Mouse (Mus musculus) retina, embryonic 14.5 days (tissue): ENCODE data around the gene Mllt6.
"Not testable (repeated sequence)": the region's sequence is repeated elsewhere in the genome, so short reads cannot be mapped to it uniquely, and the experiment has no call there.

ENCODE experiments used
- DNase-seq: peaks from one replicate; pipeline ENCODE4 v3.0.0-alpha.2; 2015; ENCODE audit warnings: low spot score

The Mllt6 gene

DNA sequence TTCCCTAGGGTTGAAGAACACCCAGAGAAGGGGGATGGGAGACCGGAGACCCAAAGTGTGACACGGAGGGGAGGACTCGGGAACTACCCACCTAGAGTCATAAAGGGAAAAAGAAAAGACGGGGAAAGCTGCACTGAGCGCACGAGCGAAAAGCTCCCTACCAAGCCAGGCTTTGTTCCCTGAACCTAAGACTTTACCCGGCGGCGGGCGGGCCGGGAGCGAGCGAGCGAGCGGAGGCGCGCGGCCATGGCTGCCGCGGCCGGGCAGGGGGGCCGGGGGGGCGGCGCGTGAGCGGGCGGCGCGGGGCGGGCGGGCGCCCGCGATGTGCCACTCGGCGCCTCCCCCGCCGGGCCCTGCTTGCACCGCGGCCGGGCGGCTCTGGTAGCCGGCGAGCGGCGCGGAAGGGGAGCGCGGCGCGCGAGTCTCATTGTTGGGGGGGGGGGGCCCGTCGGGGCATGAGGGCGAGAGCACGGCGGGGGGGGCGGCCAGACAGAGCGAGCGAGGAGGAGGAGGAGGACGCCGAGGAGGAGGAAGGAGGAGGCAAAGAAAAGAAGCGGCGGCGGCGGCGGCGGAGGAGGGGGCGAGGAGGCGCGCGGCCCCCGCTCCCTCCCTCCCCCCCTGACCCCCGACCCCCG lies at the start of gene Mllt6:
TSS of gene Mllt6 (plus strand) at position 522 of the 635 bp plus-strand sequence.
- DNase-seq = peak; percentile 85

DNA sequence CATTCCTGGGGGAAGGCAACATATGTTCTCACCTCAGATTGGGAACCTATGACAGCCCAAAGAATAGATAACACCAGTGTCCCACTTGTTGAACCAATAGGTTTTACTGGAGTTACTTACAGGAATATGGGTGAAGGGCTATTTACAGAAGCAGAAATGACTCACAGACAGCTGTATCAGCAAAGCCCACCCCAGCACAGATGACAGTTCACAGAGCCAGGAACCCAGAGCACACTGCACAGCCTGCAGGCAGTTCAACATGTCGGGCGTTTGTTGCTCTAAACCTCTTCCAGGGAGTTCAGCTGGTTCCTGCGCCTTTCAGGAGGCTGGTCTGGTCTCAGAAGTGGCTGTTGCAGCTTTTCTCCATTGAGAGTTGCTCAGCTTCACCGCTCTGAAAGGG lies 47.9 kb upstream of the Mllt6 start:
- DNase-seq = no peak

DNA sequence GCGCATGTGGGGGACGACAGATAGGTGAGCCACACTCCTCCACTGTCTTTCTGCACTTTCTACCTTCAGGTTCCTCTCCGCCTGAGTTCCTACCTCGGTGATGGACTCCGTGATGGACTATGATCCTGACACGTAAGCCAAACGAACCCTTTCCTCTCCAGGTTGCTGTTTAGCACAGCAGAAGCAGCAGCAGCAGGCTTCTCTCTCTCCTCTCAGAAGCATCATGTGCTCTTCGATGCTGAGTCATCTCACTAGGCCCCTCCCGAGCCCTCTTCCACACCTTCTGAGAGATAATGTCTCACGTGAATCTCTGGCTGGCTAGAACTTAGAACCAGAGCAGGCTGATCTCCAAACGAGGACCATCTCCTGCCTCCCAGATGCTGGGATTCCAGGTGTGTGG lies 44.8 kb upstream of the Mllt6 start:
- no peak for DNase-seq

DNA sequence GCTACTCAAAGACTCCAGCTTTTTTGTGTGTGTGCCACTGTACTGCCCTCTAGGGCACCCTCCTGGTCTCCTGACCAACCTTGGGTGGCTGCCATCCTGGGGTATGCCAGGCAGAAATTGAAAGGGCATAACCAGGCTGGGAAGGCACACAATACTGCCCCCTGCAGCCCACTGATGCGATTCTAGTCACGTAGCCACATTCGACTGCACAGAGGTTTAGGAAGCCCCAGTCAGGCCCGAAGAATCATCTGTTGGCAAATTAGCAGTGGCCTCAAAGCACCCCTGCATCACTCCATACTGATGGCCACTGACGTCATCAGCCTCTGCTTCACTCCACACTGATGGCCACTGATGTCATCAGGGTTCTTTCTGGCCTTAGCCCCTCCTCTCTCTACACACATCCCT lies 43.8 kb upstream of the Mllt6 start:
- peak; percentile 65 for DNase-seq

DNA sequence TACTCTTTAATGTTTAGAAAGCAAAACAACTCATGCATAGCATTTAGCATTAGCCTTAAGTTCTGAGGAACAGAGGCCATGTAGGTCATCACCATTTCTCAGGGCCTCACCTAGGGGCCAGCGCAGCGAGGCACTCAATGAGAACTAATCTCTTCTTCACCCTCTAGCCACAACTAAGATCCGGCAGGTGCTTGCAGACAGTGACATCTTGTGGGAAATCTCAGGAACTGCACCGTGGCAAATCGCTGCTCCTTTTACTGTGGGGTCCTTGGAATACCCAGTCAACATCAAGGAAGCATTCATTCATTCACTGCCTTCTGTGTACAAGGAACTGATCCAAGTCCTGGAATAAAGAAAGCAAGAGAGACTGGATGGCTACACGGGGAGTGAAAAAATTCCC lies 40.8 kb upstream of the Mllt6 start:
- DNase-seq = peak; percentile 92

DNA sequence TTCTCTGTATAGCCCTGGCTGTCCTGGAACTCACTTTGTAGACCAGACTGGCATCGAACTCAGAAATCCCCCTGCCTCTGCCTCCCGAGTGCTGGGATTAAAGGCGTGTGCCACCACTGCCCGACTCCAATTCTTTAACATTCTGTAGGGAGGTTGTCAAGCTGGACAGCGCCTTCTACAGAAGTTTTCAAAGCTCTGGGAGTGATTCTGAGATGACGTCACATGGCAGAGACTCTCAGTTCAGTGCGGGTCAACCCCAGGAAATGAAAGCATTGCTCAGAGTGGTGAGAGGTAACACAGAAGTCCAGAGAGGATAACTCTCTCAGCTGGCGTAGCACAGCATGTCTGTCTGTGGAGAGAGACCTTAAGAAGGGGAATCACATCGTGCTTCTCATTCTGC lies 40.0 kb upstream of the Mllt6 start:
- no peak for DNase-seq

DNA sequence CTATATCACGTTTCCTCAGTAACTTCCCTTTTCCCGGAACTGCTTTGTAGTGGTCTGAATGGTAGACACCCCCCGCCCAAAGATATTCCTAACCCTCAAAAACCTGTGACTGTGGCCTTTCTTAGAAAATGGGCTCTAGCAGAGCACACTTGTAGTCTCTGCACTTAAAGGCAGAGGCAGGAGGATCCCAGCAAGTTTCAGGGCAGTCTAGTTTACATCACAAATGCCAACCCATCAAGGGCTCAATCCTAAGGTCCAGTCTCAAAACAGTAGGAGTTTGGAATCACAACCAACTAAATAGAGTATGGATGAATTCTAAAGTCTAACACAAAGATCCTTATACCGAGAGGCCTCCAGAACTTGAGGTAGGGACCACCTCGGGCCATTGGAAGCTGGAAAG lies 37.7 kb upstream of the Mllt6 start:
- DNase-seq = no peak

DNA sequence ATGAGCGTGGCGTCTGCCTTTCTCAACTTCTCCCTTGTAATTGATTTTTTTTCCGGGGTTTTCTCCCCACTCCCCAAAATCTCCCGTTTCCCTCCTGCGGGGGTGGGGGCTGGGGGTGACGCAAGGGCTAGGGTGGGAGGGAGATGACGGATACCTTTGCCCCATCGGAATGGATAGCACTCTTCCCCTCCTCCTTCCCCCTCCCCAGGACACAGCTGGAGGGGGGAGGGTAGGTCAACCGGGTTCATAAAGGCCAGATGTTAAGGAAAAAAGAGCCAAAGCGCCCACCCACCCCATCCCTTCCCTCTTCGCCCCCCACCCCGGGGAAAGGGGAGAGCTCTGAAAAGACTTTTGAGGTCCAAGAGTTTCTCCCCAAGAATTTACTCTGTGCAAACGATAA lies 36.8 kb upstream of the Mllt6 start:
- no peak for DNase-seq

DNA sequence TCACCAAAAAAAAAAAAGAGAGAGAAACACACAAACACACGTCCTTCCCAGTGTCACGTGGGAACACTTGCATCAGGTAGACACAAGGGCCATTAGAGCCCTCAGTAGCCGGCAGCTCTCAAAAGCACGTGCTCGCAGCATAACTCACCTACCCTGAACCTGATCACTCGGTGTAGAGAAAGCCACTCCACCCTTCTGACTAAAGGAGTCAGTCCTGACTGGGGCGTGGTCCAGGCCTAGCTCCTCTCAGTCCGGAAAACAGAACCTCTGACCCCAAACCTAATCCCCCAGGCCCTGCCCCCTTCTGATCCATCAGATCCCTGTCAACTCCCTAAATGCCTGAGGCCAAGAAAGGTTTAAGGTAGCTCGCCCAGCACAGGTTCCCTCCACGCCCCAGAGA lies 36.4 kb upstream of the Mllt6 start:
- DNase-seq = no peak

DNA sequence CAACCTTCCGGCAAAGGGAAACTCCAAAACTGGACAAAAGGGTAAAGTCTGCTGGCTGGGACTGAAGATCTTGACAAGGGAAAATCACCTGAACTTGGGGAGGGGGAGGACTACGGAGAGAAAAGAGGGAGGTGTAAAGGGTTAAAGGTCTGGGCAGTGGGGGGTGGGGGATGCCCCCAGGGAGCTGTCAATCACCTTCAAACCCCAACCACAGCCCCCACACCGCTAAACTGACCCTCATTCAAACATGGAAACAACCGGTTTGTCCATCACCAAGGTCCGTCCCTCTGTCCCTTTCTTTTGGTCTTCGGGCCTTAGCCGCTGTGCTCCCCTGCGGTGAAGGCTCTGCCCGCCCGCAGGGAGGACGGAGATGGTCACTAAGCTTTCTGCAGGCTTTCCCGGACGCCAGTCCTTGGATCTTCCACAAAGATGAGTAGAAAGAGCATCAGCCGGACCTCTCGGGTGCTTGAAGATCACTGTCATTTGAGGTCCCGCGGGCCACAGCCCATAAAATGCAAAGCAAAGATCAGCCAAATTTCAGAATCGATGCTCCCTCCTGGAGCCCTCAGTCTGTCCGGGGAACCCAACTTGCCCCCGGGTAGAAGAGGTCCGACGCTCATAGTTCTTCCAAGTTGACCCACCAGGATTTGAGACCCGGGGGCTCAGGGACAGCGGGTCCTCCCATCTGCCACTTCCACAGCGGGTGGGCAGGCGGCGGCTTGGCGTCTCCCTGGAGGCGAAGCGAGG lies 35.5 kb upstream of the Mllt6 start:
- DNase-seq = peak; percentile 17

DNA sequence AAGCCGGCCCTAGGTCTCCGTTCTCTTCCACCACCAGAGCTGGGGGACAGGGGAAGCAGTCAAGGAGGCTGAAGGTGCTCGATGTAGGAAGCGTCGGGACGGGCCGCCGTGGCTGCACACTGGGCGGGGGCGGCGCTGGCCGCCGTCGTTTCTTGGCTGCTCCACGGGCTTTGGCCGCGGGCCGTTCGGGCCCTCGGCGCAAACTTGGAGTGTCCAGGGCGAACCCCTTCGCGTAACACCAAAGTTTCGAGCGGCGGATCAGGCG lies 35.0 kb upstream of the Mllt6 start:
- DNase-seq = no peak

DNA sequence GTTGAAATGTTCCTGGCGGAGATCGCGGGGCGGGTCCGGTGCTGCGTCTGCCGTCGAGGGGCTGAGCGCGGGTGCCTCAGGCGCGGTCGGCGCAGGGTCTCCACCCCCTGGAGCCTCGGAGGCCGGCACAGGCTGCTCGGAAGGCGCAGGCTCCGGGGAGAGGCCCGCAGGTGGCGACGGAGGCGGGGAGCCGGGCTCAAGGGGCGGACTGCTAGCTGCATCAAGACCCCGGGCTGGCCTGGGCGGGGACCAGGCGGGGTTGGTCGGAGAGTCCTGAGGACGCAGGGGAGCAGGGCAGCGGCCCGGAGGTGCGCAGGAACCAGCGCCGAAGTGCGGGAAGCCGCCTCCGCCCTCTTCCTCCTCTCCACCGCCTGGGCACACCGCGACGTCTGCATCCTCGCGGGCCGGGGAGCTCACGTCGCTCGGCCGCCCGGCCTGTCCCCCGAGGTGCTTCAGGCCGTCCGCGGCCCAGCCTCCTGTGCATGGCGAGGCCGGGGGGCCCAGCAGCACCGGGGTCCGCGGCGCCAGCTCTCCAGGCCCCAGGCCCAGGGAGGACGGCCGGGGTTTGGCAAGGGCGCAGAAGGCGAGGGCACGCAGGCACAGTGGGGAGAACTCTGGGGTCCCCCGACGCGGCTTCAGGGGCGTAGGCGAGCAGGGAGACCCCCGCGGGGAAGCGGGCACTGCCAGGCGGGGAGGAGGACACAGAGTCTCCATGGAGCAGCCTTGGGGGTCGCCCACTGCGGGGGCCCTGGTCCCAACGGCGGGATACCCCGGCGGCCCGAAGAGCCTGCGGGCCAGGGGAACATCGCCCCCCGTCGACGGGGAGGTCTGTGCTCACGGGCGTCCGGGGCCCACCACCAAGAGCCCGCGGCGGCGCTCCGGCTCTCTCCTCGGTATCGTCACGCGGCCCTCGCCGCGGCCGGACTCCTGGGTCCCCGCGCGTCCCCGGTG lies 34.4 kb upstream of the Mllt6 start:
- DNase-seq = peak; percentile 45

DNA sequence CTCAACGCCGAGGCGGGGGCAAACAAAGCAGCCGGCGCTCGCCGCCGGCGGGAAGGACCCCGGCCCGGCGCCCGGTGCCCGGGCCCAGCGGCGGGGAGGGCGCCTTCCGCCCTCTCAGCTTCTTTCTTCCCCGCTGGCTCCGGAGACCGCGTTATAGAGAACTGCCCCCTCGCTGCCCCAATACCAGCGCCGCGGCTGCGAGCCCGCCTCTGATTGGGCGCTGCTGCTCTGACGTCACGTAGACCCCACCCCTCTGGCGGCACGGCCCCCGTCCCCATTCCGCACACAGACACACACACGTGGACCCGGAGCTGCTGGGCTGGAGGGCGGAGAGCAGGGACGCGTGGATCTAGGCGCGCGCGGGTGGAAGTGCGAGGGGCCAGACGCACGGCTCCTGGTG lies 33.6 kb upstream of the Mllt6 start, which contains the start of gene Epop:
TSS of gene Epop (minus strand) at position 127 of the 400 bp plus-strand sequence.
- peak; percentile 90 for DNase-seq

DNA sequence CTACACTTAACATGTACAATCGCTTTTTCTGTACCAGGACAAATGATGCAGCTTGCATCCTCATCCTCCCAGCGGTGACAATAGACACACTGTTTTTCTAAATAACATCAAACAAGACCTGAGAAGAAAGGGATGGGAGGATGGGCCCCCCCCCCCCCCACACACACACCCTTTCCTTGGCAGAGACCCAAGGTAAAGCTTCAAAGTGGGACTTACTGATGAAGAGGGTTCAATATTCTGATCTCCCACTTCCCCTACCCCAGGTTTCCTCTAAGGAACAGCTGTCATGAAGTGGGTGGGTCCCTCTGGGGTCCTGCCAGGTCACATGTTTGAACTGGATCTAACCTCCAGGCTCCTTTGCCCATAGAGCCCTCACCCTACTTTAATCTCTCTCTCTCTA lies 32.2 kb upstream of the Mllt6 start:
- no peak for DNase-seq

DNA sequence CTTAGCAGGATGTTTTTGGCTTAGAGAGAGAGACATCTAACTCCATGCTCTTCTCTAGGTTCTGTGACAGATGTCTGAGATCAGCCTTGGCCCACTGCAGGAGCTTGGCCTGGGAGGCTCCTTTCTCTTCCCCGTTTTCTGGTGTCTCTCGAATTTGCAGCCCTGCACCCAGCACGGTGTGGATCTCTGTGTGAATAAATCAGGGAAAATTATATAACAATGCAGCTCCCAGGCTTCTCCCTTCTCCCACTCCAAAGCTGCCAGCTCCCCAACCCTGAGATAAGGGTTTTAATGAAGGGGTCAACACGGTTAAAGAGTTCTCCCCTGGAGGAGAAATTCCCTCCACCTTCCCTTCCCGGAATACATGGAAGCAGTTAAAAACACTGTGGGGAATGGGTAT lies 31.7 kb upstream of the Mllt6 start:
- DNase-seq = no peak

DNA sequence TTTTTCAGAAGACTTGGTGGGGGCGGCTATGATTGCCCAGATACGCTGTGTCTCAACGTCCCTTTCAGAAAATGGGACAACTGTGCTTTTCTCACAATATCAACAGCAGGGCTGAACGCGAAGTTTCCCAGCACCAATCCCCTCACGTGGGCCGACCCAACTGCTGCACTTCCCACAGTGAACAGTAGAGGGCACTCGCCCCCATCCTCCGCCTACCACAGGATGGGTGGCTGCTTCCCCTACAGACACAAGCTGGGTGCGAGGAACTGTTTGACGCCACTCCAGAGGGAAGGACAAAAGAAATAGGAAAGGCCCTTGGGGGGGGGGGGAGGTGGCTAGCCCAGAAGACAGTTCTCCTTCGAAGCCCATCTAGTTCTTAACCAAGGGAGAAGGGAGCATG lies 31.3 kb upstream of the Mllt6 start:
- DNase-seq = peak; percentile 91

DNA sequence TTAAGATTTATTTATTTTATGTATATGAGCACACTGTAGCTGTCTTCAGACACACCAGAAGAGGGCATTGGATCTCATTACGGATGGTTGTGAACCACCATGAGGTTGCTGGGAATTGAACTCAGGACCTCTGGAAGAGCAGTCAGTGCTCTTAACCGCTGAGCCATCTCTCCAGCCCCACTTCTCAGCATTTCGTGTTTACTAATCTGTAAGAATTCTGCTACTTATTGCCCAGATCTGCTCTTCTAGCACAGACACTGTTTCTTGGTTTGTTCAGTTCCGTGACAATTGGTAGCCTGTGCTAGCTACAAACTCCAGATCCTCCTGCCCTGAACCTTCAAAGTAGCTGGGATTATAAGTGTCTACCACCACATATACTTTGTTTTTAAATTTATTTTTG lies 30.8 kb upstream of the Mllt6 start:
- not testable (repeated sequence) for DNase-seq

DNA sequence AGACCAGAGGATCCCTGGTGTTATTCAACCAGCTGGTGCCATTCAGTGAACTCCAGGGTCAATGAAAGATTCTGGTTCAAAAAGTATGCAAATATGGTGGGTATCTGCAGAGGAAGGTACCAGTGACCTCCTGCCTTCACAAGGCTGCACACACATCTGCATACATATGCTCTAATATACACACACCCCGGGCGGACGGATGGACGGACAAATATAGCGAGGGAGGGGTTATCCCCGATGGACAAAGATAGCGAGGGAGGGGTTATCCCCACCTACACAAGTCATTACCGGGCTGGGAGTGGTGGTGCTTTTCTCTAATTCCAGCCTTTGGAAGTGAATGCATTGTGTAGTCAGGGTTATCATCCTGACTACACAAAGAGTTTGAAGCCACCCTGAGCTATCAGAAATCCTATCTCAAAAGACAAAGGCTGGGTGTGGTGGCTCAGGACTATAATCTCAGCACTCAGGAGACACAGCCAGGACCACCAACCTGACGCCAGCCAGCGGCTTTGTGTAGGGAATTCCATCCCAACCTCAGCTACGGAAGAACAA lies 27.7 kb upstream of the Mllt6 start:
- DNase-seq = no peak

DNA sequence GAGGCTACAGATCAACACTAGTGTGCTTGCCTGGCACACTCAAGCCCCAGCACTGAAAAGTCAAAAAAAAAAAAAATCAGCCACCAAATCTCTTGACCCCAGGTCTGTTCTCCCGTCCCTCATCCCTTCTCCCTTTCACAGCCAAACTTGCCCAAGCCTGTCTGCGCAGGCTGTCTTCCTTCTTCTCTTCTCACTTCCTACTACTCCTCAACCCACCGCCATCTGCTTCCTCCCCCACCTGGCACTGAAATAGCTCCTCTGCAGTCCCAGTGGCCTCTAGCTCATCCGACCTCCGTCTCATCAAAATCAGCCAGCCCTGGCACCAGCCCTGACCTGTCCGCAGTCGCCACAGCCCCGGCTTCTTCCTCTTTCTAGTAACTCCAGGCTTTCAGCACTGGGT lies 21.5 kb upstream of the Mllt6 start:
- no peak for DNase-seq

DNA sequence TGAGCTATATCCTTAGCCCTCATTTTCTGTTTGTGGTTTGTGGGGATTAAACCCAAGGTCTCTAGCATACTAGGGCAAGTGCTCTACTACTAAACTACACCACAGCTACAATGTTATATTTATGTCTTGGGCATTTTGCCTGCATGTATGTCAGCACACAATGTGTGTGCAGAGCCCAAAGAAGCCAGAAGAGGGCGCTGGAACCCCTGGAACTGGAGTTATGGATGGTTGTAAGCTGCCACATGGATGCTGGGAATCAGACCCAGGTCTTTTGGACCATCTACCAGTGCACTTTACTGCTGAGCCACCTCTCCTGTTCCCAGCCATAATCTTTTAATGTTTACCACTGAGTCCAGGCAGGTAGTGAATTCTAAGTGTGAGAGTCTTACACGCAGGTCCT lies 20.5 kb upstream of the Mllt6 start:
- no peak for DNase-seq

DNA sequence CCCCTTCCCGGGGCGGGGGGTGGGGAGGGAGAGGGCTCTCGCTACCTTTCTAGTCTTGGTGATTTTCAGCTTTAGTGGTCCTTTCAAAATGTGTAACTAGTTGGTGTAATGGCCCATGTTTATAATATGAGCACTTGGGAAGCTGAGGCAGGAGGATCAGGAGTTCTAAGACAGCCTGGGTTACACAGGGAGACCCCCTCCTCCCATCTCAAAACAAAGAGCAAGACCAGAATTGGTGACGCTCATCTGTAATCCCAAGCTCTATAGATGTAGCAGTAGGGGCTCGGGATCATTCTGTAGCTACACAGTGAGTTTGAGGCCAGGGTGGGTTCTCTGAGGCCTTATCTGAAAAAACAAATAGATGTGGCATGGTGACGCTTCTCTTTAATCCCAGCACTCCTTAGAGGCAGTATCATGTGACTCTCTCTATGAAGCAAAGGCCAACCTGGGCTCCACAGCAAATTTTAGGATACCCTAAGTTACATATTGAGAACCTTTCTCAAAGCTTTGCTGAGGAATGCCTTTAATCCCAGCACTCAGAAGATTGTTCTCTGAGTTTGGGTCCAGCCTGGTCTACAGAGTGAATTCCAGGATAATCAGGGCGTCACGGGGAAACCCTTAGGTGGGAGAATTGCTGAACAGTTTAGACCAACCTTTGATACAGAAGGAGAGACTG lies 19.7 kb upstream of the Mllt6 start:
- no peak for DNase-seq

DNA sequence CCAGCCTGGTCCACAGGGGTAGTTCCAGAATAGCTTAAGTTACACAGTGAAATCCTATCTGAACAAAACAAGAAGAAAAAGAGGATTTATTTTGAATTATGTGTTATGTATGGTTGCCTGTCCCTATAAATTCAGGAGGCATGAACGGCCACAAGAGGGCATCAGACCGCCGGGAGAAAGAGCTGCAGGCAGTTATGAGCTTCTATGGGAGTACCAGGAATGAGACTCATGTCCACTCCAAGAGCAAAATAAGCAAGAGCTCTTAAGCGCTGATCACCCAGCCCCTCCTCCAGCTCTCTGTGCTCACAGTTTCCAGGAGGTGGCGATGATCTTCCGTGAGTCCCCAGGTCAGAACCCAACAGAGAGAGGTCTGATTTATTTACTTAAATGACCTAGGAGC lies 18.4 kb upstream of the Mllt6 start:
- DNase-seq = peak; percentile 77
